Mouse (Mus musculus): ENCODE results near the gene Cox8c. TPM values are rescaled to one million over a fixed set of nuclear protein-coding genes. Genes with fewer than 3 reads are reported as not detected.

Gene Cox8c
- polyA plus RNA-seq, 1 experiment from 2014 or later: not detected

- DNase-seq (ENCODE audit: low spot score): no peak
- WGBS: 35% methylated on average over 10 of the region's 10 CpGs
- Histone ChIP-seq H3K4me3 (ENCODE audit: low read depth, low read length) (no peak overlapping the region), H3K27ac (ENCODE audit: low read depth, low read length) (no peak overlapping the region), H3K27me3 (replicated peaks; ENCODE audit: control insufficient read depth, insufficient read depth, low read length) (no peaks in the 10 kb centered on the region), H3K36me3 (ENCODE audit: control insufficient read depth, insufficient read depth, low read length) (no peaks in the 10 kb centered on the region), H3K4me2 (ENCODE audit: low read length) (no peak overlapping the region), H3K9me3 (replicated peaks; ENCODE audit: control insufficient read depth, low read length) (no peaks in the 10 kb centered on the region), H3K4me1 (ENCODE audit: control insufficient read depth, insufficient read depth, low read length) (no peaks in the 10 kb centered on the region), H3K9ac (ENCODE audit: low read length) (no peak overlapping the region)
- no peak for ATAC-seq
These were observed 11.8 kb upstream of the Cox8c start for GRCm38 (mm10) chr12:102887366-102887765.

DNA sequence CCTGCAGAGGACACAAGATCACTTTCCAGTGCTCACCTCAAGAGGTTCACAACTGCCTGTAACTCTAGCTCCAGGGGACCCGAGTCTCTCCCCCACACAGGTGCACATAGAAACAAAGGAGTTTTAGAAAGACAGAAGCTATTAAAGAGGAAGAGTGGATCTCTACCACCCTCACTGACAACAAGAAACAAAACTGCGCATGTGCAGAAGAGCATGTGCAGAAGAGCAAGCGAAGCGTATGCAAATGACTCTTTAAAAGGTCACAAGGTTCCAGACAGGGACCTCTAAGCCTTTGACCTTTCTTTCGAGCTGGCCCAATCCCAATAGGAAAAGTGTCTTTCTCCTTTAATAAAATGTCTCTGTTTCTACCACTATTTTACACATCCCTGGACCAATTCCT, 10.5 kb upstream of the Cox8c start:
- Histone ChIP-seq H3K27me3 (replicated peaks; ENCODE audit: control insufficient read depth, insufficient read depth, low read length) (no peaks in the 10 kb centered on the region), H3K36me3 (ENCODE audit: control insufficient read depth, insufficient read depth, low read length) (no peaks in the 10 kb centered on the region), H3K4me1 (ENCODE audit: control insufficient read depth, insufficient read depth, low read length) (no peaks in the 10 kb centered on the region), H3K9me3 (replicated peaks; ENCODE audit: control insufficient read depth, low read length) (no peaks in the 10 kb centered on the region), H3K4me2 (ENCODE audit: low read length) (no peak overlapping the region), H3K27ac (ENCODE audit: low read depth, low read length) (no peak overlapping the region), H3K4me3 (ENCODE audit: low read depth, low read length) (no peak overlapping the region), H3K9ac (ENCODE audit: low read length) (no peak overlapping the region)
- 47% methylated on average over 5 of the region's 5 CpGs for WGBS
- ATAC-seq (no peak), DNase-seq (ENCODE audit: low spot score) (peak; percentile 4)

DNA sequence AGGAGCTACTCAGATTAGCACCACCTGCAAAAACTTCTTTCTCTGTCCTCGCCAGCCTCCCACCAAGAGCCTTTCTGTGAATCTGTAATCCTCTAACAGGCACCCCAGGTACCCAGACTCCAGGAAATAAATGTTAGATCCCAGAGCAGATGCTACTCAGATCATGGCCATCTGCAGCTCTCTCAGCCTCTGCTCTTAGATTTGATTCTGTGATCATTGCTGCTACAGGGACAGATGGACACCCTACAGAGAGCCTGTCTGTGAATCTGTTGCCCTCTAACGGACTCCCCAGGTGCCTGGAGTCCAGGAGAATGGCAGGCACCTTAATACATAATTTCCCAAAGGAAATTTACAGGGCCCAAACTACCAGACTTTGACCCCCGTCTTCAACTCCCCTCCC, 9.1 kb downstream of the Cox8c start:
- H3K36me3 ChIP-seq (ENCODE audit: control insufficient read depth, insufficient read depth, low read length): no peaks in the 10 kb centered on the region
- no peak for ATAC-seq
- no peaks in the 10 kb centered on the region for H3K4me1 ChIP-seq (ENCODE audit: control insufficient read depth, insufficient read depth, low read length)
- no peak overlapping the region for H3K27ac ChIP-seq (ENCODE audit: low read depth, low read length)
- no peaks in the 10 kb centered on the region for H3K27me3 ChIP-seq (replicated peaks; ENCODE audit: control insufficient read depth, insufficient read depth, low read length)
- H3K4me2 ChIP-seq (ENCODE audit: low read length): no peak overlapping the region
- H3K9ac ChIP-seq (ENCODE audit: low read length): no peak overlapping the region
- no peak for DNase-seq (ENCODE audit: low spot score)
- no peak overlapping the region for H3K4me3 ChIP-seq (ENCODE audit: low read depth, low read length)
- H3K9me3 ChIP-seq (replicated peaks; ENCODE audit: control insufficient read depth, low read length): no peaks in the 10 kb centered on the region
- WGBS: 28% methylated on average over 3 of the region's 3 CpGs

GRCm38 (mm10) chr12:102916073-102916472, 17.0 kb downstream of the Cox8c start:
- no peaks in the 10 kb centered on the region for H3K36me3 ChIP-seq (ENCODE audit: control insufficient read depth, insufficient read depth, low read length)
- DNase-seq (ENCODE audit: low spot score) (no peak), ATAC-seq (no peak)
- H3K4me1 ChIP-seq (ENCODE audit: control insufficient read depth, insufficient read depth, low read length): no peaks in the 10 kb centered on the region
- H3K27ac ChIP-seq (ENCODE audit: low read depth, low read length): no peak overlapping the region
- no peaks in the 10 kb centered on the region for H3K9me3 ChIP-seq (replicated peaks; ENCODE audit: control insufficient read depth, low read length)
- no peaks in the 10 kb centered on the region for H3K27me3 ChIP-seq (replicated peaks; ENCODE audit: control insufficient read depth, insufficient read depth, low read length)
- no peak overlapping the region for H3K4me2 ChIP-seq (ENCODE audit: low read length)
- no peak overlapping the region for H3K9ac ChIP-seq (ENCODE audit: low read length)
- WGBS: 92% methylated on average over 2 of the region's 2 CpGs
- H3K4me3 ChIP-seq (ENCODE audit: low read depth, low read length): no peak overlapping the region

DNA sequence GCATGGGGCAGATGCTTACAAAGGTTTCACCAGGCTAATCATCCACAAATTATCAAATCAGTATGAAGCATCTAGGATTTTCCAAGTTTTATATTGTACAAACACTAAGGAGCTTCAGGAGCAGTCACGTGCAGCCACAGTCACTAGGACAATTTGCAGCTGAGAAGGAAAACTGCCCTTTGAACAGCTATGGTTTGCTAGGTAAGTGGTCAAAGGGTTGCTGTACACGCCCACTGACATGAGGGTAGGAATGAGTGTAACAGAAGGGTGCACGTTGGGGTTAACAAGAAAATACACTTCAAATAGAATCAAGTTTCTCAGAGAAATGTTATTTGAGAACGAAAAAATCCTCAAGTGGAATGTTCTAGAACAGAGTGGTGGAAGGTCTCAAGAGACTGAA, 30.6 kb downstream of the Cox8c start:
- H3K36me3 ChIP-seq (ENCODE audit: control insufficient read depth, insufficient read depth, low read length): no peaks in the 10 kb centered on the region
- WGBS: 80% methylated on average over 4 of the region's 4 CpGs
- no peak overlapping the region for H3K9ac ChIP-seq (ENCODE audit: low read length)
- H3K4me2 ChIP-seq (ENCODE audit: low read length): no peak overlapping the region
- H3K4me3 ChIP-seq (ENCODE audit: low read depth, low read length): no peak overlapping the region
- DNase-seq (ENCODE audit: low spot score): no peak
- no peaks in the 10 kb centered on the region for H3K27me3 ChIP-seq (replicated peaks; ENCODE audit: control insufficient read depth, insufficient read depth, low read length)
- H3K9me3 ChIP-seq (replicated peaks; ENCODE audit: control insufficient read depth, low read length): no peaks in the 10 kb centered on the region
- H3K4me1 ChIP-seq (ENCODE audit: control insufficient read depth, insufficient read depth, low read length): no peaks in the 10 kb centered on the region
- ATAC-seq: no peak
- H3K27ac ChIP-seq (ENCODE audit: low read depth, low read length): no peak overlapping the region

GRCm38 (mm10) chr12:102930335-102930734, 31.2 kb downstream of the Cox8c start:
- Histone ChIP-seq H3K36me3 (ENCODE audit: control insufficient read depth, insufficient read depth, low read length) (no peaks in the 10 kb centered on the region), H3K4me3 (ENCODE audit: low read depth, low read length) (no peak overlapping the region), H3K9ac (ENCODE audit: low read length) (no peak overlapping the region), H3K27ac (ENCODE audit: low read depth, low read length) (no peak overlapping the region), H3K27me3 (replicated peaks; ENCODE audit: control insufficient read depth, insufficient read depth, low read length) (no peaks in the 10 kb centered on the region), H3K9me3 (replicated peaks; ENCODE audit: control insufficient read depth, low read length) (no peaks in the 10 kb centered on the region), H3K4me1 (ENCODE audit: control insufficient read depth, insufficient read depth, low read length) (no peaks in the 10 kb centered on the region), H3K4me2 (ENCODE audit: low read length) (no peak overlapping the region)
- ATAC-seq: no peak
- no peak for DNase-seq (ENCODE audit: low spot score)
- WGBS: 83% methylated on average over 1 of the region's 1 CpGs

- no peak for DNase-seq (ENCODE audit: low spot score)
These were observed 31.7 kb downstream of the Cox8c start for GRCm38 (mm10) chr12:102930789-102931188.

DNA sequence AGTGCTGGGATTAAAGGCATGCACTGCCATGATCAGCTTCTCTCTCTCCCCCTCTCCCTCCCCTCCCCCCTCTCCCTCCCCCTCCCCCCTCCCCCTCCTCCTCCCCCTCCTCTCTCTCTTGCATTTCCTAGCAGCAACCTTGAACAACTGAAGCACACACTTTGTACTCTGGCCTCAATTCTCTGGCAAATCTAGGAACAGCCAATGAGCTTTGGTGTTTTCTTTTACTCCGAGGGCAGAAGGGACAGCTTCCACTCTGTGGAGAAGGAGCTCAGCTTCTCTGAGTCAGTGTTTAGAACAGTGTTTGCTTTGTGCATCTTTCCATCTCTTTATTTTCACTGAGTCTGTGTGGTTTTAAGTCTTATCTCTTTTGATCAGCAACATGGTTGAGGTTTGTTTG, 36.8 kb downstream of the Cox8c start:
- DNase-seq (ENCODE audit: low spot score) (no peak), ATAC-seq (no peak)
- Histone ChIP-seq H3K27me3 (replicated peaks; ENCODE audit: control insufficient read depth, insufficient read depth, low read length) (no peaks in the 10 kb centered on the region), H3K9me3 (replicated peaks; ENCODE audit: control insufficient read depth, low read length) (no peaks in the 10 kb centered on the region), H3K4me2 (ENCODE audit: low read length) (no peak overlapping the region), H3K9ac (ENCODE audit: low read length) (no peak overlapping the region), H3K27ac (ENCODE audit: low read depth, low read length) (no peak overlapping the region), H3K4me1 (ENCODE audit: control insufficient read depth, insufficient read depth, low read length) (no peaks in the 10 kb centered on the region), H3K36me3 (ENCODE audit: control insufficient read depth, insufficient read depth, low read length) (no peaks in the 10 kb centered on the region), H3K4me3 (ENCODE audit: low read depth, low read length) (no peak overlapping the region)
- 46% methylated on average over 1 of the region's 1 CpGs for WGBS

More at GRCm38 (mm10) chr12:102930789-102931188, 31.7 kb downstream of the Cox8c start:
- H3K27me3 ChIP-seq (replicated peaks; ENCODE audit: control insufficient read depth, insufficient read depth, low read length): no peaks in the 10 kb centered on the region
- no peak overlapping the region for H3K27ac ChIP-seq (ENCODE audit: low read depth, low read length)
- H3K36me3 ChIP-seq (ENCODE audit: control insufficient read depth, insufficient read depth, low read length): no peaks in the 10 kb centered on the region
- H3K9me3 ChIP-seq (replicated peaks; ENCODE audit: control insufficient read depth, low read length): no peaks in the 10 kb centered on the region
- ATAC-seq: no peak
- no peaks in the 10 kb centered on the region for H3K4me1 ChIP-seq (ENCODE audit: control insufficient read depth, insufficient read depth, low read length)
- H3K4me2 ChIP-seq (ENCODE audit: low read length): no peak overlapping the region
- WGBS: 90% methylated on average over 7 of the region's 7 CpGs
- H3K4me3 ChIP-seq (ENCODE audit: low read depth, low read length): no peak overlapping the region
- no peak overlapping the region for H3K9ac ChIP-seq (ENCODE audit: low read length)

- ATAC-seq (no peak), DNase-seq (ENCODE audit: low spot score) (no peak)
- peaks cover 3% of the 10 kb centered on the region; the same call in 1 of the 2 replicates for H3K4me1 ChIP-seq (ENCODE audit: control insufficient read depth, insufficient read depth, low read length)
- H3K36me3 ChIP-seq (ENCODE audit: control insufficient read depth, insufficient read depth, low read length): no peaks in the 10 kb centered on the region
- 95% methylated on average over 1 of the region's 1 CpGs for WGBS
- H3K9me3 ChIP-seq (replicated peaks; ENCODE audit: control insufficient read depth, low read length): no peaks in the 10 kb centered on the region
- no peak overlapping the region for H3K27ac ChIP-seq (ENCODE audit: low read depth, low read length)
- H3K27me3 ChIP-seq (replicated peaks; ENCODE audit: control insufficient read depth, insufficient read depth, low read length): peaks cover 9% of the 10 kb centered on the region; the same call in 1 of the 2 replicates
- no peak overlapping the region for H3K9ac ChIP-seq (ENCODE audit: low read length)
- H3K4me3 ChIP-seq (ENCODE audit: low read depth, low read length): no peak overlapping the region
- H3K4me2 ChIP-seq (ENCODE audit: low read length): no peak overlapping the region
These were observed 46.5 kb downstream of the Cox8c start for GRCm38 (mm10) chr12:102945571-102945970.
